Mouse (Mus musculus) induced T-regulatory cell, adult 2 months (primary cell): ENCODE data around the gene Slc25a4.
A peak's percentile ranks its signal among the peaks of the same experiment; 100 is the strongest.

ENCODE experiments used
- DNase-seq: peaks from one replicate; pipeline ENCODE4 v3.0.0-alpha.2; 2012; ENCODE audit warnings: low read depth

Slc25a4 gene

DNA sequence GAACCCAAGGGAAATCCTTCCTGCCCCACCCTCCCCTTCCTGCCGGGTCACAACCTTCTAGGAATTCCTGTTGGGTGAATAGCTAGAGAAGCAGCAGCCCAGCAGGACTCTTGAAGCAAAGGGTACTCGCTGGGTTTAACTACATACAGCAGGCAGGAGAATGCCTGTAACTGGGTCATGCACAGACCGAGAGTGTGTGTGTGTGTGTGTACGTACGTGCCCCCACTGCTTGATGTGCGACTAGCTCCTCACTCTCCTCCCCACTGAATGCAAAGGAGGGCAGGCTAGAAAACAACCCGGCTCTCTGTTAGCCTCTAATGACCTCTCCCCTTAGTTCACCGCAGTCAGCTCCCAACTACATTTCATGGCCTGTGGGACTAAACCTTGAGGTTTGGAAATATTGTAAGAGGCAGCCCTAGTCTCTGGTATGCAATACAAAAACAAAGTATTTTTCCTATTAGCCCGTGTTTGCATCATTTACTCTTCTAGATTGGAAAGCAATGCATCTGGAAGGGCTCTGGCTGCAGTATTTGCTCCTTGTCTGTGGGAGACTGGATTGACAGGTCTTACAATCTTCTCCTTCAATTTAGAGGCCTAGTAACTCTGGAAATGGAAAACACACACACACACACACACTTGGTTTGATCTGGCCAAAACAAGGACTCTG is 6.0 kb downstream of the Slc25a4 start:
- no peak for DNase-seq

DNA sequence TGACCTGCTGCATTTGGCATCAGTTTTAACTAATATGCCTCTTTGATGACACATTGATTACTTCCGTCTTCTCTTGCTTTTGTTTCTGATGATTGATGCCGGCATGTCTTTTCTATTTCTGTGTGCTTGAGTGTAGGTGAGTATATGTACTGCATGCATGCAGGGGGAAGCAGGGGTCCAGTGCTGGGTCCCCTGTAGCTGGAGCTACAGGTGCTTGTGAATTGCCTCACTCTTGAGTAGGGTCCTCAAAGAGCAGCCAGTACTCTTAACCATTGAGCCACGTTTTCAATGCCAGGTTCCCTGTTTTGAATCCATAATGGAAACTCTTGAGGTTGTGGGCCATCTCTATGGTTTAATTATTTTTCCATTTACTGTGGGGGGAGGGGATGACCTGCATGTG is 6.8 kb downstream of the Slc25a4 start:
- no peak for DNase-seq

DNA sequence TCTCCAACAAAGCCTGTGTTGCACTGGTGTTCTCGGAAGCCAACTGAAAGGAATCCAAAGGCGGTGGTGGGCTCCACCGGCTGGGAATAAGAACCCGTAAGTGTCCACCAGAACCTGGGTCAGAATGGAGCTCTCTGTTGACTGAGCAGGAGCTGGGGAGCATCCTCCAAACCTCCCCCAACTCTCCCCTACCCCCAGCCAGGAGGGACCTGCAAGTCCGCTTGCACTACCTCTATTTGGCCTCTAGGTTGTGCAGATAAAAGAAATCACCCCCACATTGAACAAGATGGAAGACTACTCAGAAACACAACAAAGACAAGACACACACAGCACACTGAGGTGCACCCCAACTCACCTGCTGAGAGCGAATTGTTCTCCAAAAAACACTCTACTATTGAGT is 8.7 kb downstream of the Slc25a4 start:
- peak; percentile 38 for DNase-seq

DNA sequence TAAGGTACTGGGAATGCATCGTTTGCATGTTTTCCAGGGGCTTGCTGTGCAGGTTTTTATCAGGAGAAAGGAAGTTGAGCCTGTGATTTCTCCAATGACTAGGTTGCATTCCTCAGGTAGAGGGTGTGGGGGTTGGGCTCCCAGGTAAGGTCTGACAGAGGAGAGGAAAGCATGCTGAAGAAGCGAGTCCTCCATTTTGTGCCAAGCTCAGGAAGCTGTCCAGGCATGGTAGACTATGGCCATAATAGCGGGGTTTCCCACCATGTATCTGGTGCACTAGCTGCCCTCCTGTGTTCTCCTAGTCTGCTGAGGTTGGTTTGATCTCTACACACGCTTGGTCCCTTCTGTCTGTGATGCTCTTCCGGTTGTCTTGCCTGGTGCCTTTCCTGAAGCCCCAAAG is 13.4 kb downstream of the Slc25a4 start:
- no peak for DNase-seq

DNA sequence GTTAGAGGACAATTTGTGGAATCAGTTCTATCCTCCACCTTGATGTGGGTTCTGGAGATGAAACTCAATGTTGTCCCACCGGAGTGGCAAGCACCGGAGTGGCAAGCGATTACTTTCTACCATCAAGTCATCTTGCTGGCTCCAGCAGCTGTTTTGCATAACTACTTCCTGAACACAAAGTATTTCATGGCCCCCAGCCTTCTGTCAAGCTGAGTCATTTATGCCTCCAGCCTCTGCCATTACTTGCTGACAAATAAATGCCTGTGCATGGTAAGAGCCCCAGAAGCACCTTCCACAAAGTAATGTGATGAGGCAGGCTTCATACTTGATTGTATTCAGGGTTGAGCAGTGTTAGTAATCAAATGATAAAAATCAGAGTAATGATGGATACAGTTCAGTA is 14.2 kb downstream of the Slc25a4 start:
- DNase-seq = no peak

DNA sequence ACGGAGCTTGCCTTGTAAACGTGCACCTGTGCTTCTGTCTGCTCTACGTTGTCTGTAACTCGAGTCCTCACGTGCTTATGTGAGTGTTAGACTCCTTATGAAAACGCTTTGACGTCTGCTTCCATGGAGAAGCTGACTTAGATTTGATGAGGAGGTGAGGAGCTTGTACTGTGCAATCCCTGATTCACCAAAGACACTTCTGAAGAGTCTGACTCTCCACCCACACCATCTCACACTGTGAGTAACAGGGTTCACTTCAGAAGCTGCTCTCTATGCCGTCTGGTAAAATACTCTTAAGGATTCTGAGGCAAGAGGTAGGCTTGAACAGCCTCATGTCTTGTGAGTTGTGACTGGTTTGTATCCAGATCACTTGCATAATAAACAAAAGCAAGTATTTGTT is 18.0 kb downstream of the Slc25a4 start:
- no peak for DNase-seq

DNA sequence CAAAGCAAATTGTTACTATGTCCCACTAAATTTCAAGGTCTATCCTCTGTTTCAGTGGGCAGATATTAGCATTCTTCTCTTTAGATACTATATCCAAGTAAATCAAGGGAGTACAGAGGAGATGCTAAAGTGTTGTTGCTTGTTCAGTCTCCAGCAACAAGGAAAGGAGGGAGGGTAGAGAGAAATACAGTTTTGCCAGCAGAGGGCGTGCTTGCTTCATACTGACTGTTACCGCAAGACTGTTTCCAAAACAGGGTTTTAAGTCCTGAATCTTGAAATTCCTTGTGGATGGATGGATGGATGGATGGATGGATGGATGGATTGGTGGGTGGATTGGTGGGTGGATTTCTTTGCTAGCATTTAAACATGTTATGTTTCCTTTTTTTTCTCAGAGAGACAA is 25.7 kb downstream of the Slc25a4 start:
- peak; percentile 77 for DNase-seq

DNA sequence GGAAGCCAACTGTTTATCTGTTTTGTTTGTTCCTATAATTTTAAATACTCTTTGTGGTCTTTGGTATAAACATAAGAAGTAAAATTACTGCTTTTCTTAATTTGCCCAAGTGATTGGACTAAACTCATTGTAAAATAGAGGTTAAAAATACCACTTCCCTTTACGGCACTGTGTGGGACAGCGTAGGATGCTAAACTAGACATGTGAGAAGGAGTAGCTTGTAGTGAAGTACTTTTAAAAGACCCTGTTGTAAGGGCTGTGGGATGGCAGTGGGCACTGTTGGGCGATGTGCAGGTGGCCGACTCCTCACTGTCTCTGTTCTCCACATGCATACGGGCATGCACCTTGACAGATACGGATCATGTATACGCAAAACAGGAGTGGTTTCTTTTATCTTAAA is 30.9 kb downstream of the Slc25a4 start:
- no peak for DNase-seq

DNA sequence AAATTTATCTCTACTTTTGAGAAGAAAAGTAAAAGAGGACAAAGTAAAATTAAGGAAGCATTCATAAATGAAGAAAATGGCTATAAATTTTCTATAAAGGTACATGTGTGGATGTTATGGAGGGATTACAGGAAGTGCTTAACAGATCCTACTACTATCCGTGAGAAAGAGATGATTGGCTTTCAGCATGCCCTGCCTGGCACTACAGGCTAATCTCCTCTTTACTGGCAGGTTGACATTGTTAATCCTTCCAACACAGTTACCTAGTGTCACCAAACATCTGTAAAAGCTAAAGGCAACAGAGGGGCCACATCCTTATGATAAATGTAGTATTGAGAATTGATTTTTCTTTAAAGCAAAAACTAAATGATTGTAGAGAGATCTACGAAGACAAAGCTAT is 37.4 kb downstream of the Slc25a4 start:
- DNase-seq = no peak

DNA sequence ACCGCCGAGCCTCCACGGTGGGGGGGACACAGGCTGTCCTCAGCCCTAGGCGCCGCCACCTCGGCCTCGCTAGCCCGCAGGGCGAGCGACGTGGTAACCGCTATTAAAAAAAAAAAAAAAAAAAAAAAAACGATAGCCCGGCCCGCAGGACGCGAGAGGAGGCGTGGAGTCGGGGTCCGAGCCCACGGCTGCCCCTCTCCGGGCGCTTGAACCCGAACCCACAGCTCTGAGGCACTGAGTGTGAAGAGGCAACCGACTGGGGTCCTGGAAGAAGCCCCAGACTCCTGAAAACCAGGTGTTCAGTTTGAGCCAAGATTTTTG is 47.3 kb downstream of the Slc25a4 start:
- DNase-seq = no peak

DNA sequence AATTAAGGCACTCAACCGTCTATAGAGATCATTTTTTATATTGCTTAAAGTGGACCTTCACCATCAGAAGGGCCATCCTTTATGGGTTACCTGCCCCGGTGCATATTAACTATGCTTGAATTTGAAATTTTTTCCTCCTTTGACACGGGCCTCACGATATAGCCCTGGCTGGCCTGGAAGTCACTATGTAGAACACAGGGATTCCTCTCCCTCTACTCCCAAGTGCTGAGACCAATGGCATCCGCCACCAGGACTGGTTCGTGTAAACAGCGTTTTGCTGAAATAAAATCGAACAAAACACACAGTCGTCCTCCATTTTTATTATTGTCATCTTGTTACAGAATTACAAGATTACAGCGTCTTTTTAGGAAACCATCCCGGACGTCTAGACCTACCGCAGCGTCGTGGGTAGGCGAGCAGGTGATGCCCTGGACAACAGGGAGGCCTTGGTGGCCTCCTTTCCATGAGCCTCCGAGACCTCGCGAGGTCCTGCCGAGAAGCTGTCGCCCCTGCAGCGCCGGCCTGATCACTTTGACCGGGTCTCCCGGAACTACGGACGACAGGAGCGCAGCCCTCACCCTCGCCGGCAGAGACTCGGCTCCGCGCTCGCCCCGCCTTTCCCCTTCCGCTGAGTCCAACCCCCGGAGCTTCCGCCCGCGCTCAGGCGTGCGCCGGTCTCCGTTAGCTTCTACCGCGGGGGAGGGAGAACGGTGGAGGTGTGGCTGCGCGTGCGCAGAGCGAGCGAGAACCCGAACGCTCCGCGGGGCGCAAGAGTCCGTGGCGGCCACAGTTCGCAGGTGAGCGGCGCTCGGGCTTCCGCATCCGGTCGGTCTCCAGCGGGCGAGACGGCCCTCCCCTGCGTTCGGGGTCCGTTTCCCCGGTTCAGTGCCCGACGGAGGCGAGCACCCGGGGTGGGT is 47.9 kb downstream of the Slc25a4 start:
- peak; percentile 97 for DNase-seq
